Mouse (Mus musculus) heart, embryonic 10.5 days (tissue): ENCODE results near the gene Cdk9. TPM values are rescaled to one million over a fixed set of nuclear protein-coding genes. Genes with fewer than 3 reads are reported as not detected.

Experiments used
- DNase-seq: peaks from one replicate; pipeline ENCODE4 v3.0.0-alpha.2; 2017; ENCODE audit warnings: low spot score
- H3K27ac ChIP-seq: fragments of 300-500 bp; sonication (generic); 2 replicates; pipeline ENCODE4 v1.5.1; 2016; ENCODE audit warnings: mild to moderate bottlenecking
- H3K27me3 ChIP-seq: fragments of 300-500 bp; sonication (generic); 2 replicates; pipeline ENCODE4 v1.6.1; 2016; ENCODE audit warnings: mild to moderate bottlenecking; ENCODE audit not compliant: poor library complexity, insufficient read depth, severe bottlenecking
- H3K36me3 ChIP-seq: fragments of 300-500 bp; sonication (generic); 2 replicates; pipeline ENCODE4 v1.6.1; 2016; ENCODE audit warnings: mild to moderate bottlenecking, moderate library complexity
- H3K4me1 ChIP-seq: fragments of 300-500 bp; sonication (generic); 2 replicates; pipeline ENCODE4 v1.6.1; 2016; ENCODE audit warnings: mild to moderate bottlenecking
- H3K4me3 ChIP-seq: fragments of 300-500 bp; sonication (generic); 2 replicates; pipeline ENCODE4 v1.5.1; 2016; ENCODE audit warnings: mild to moderate bottlenecking, moderate library complexity
- H3K9me3 ChIP-seq: fragments of 300-500 bp; sonication (generic); 2 replicates; pipeline ENCODE4 v1.6.1; 2016; ENCODE audit warnings: mild to moderate bottlenecking, moderate library complexity
- WGBS: fragments of 180-500 bp; shearing (Covaris S2); methylation state at CpG from one replicate; pipeline ENCODE4 v1.1.7; 2016; 5-methylcytosine and 5-hydroxymethylcytosine counted together
- polyA plus RNA-seq: library from polyadenylated mRNA; unstranded; fragments of >200 nt; fragmentation: Nextera tagmentation; extraction: Ambion mirVana; gene quantifications from 2 replicates; pipeline ENCODE4 v1.2.1, GENCODE M21; 2016

Gene Cdk9
- polyA plus RNA-seq, 1 experiment from 2014 or later, result 115 TPM

- H3K36me3 ChIP-seq, result no peaks in the 10 kb centered on the region
- no peak for DNase-seq
- peak overlapping the region; percentile 59 for H3K4me3 ChIP-seq
- peaks cover 49% of the 10 kb centered on the region for H3K4me1 ChIP-seq
- no peaks in the 10 kb centered on the region for H3K9me3 ChIP-seq
- peak overlapping the region; percentile 78 for H3K27ac ChIP-seq
- WGBS, result 67% methylated on average over 4 of the region's 4 CpGs
- 0 out of 2 replicates have a peak, but pooled peaks cover 5% of the 10 kb centered on the region for H3K27me3 ChIP-seq
Measured at GRCm38 (mm10) chr2:32729547-32729946, 16.7 kb upstream of the Cdk9 start.

GRCm38 (mm10) chr2:32728463-32728862 lies 15.6 kb upstream of the Cdk9 start:
- peak overlapping the region; percentile 73 for H3K27ac ChIP-seq
- WGBS, result 30% methylated on average over 7 of the region's 7 CpGs

GRCm38 (mm10) chr2:32727435-32727834 lies 14.6 kb upstream of the Cdk9 start:
- Histone ChIP-seq H3K27ac (peak overlapping the region; percentile 73), H3K9me3 (no peaks in the 10 kb centered on the region), H3K36me3 (no peaks in the 10 kb centered on the region), H3K4me3 (peak overlapping the region; percentile 59), H3K27me3 (0 out of 2 replicates have a peak, but pooled peaks cover 5% of the 10 kb centered on the region), H3K4me1 (peaks cover 37% of the 10 kb centered on the region)
- DNase-seq, result peak; percentile 98
- WGBS, result 0% methylated on average over 16 of the region's 16 CpGs

More at GRCm38 (mm10) chr2:32728463-32728862, 15.6 kb upstream of the Cdk9 start:
- Histone ChIP-seq H3K4me1 (peaks cover 41% of the 10 kb centered on the region), H3K4me3 (peak overlapping the region; percentile 59), H3K9me3 (no peaks in the 10 kb centered on the region), H3K27me3 (0 out of 2 replicates have a peak, but pooled peaks cover 5% of the 10 kb centered on the region), H3K36me3 (no peaks in the 10 kb centered on the region)
- no peak for DNase-seq

- Histone ChIP-seq H3K27ac (no peak overlapping the region), H3K9me3 (no peaks in the 10 kb centered on the region), H3K27me3 (no peaks in the 10 kb centered on the region), H3K36me3 (no peaks in the 10 kb centered on the region), H3K4me1 (peaks cover 35% of the 10 kb centered on the region), H3K4me3 (no peak overlapping the region)
- no peak for DNase-seq
- WGBS, result 77% methylated on average over 16 of the region's 16 CpGs
Measured at GRCm38 (mm10) chr2:32724832-32725790, 12.2 kb upstream of the Cdk9 start.

GRCm38 (mm10) chr2:32724149-32724548 lies 11.3 kb upstream of the Cdk9 start:
- WGBS, result 64% methylated on average over 4 of the region's 4 CpGs
- Histone ChIP-seq H3K27me3 (no peaks in the 10 kb centered on the region), H3K27ac (no peak overlapping the region), H3K4me3 (no peak overlapping the region), H3K9me3 (no peaks in the 10 kb centered on the region), H3K36me3 (no peaks in the 10 kb centered on the region), H3K4me1 (peaks cover 29% of the 10 kb centered on the region)
- DNase-seq, result no peak

- WGBS, result 78% methylated on average over 3 of the region's 3 CpGs
- Histone ChIP-seq H3K4me1 (peaks cover 28% of the 10 kb centered on the region), H3K27me3 (no peaks in the 10 kb centered on the region), H3K4me3 (no peak overlapping the region), H3K36me3 (no peaks in the 10 kb centered on the region), H3K27ac (no peak overlapping the region), H3K9me3 (no peaks in the 10 kb centered on the region)
- no peak for DNase-seq
Measured at GRCm38 (mm10) chr2:32722581-32722980, 9.7 kb upstream of the Cdk9 start.

GRCm38 (mm10) chr2:32722046-32722445 lies 9.2 kb upstream of the Cdk9 start:
- 49% methylated on average over 6 of the region's 6 CpGs for WGBS
- Histone ChIP-seq H3K4me3 (0 out of 2 replicates have a peak overlapping the region, but pooled peaks have one; percentile 12), H3K9me3 (no peaks in the 10 kb centered on the region), H3K4me1 (peaks cover 27% of the 10 kb centered on the region), H3K27me3 (no peaks in the 10 kb centered on the region), H3K27ac (peak overlapping the region; percentile 31), H3K36me3 (no peaks in the 10 kb centered on the region)
- DNase-seq, result no peak

- Histone ChIP-seq H3K27ac (peak within 1 kb of the TSS; percentile 57), H3K27me3 (no peaks in the 10 kb centered on the region), H3K4me1 (peaks cover 27% of the 10 kb centered on the region), H3K9me3 (no peaks in the 10 kb centered on the region), H3K36me3 (no peaks in the 10 kb centered on the region), H3K4me3 (0 out of 2 replicates have a peak within 1 kb of the TSS, but pooled peaks have one; percentile 13)
- DNase-seq, result no peak
- 36% methylated on average over 8 of the region's 8 CpGs for WGBS
Measured at GRCm38 (mm10) chr2:32720681-32721229, 7.9 kb upstream of the Cdk9 start, which contains the start of gene Sh2d3c. TSS of gene Sh2d3c (plus strand) at chr2:32721055.

GRCm38 (mm10) chr2:32720053-32720452 lies 7.2 kb upstream of the Cdk9 start:
- no peaks in the 10 kb centered on the region for H3K27me3 ChIP-seq
- peaks cover 31% of the 10 kb centered on the region for H3K4me1 ChIP-seq
- H3K4me3 ChIP-seq, result no peak overlapping the region
- H3K27ac ChIP-seq, result no peak overlapping the region; the same call in 1 of the 2 replicates
- no peaks in the 10 kb centered on the region for H3K36me3 ChIP-seq
- H3K9me3 ChIP-seq, result no peaks in the 10 kb centered on the region
- DNase-seq, result no peak
- 86% methylated on average over 3 of the region's 3 CpGs for WGBS

- 62% methylated on average over 9 of the region's 9 CpGs for whole genome bisulfite sequencing
Measured at GRCm38 (mm10) chr2:32718761-32719160, 5.9 kb upstream of the Cdk9 start.

GRCm38 (mm10) chr2:32714987-32715425 lies 2.1 kb upstream of the Cdk9 start:
- Histone ChIP-seq H3K36me3 (peaks cover 13% of the 10 kb centered on the region), H3K9me3 (no peaks in the 10 kb centered on the region), H3K27ac (peak overlapping the region; percentile 98), H3K27me3 (no peaks in the 10 kb centered on the region), H3K4me3 (peak overlapping the region; percentile 27), H3K4me1 (peaks cover 41% of the 10 kb centered on the region)
- DNase-seq, result no peak
- WGBS, result 29% methylated on average over 4 of the region's 4 CpGs

More at GRCm38 (mm10) chr2:32718761-32719160, 5.9 kb upstream of the Cdk9 start:
- Histone ChIP-seq H3K4me1 (peaks cover 44% of the 10 kb centered on the region), H3K4me3 (no peak overlapping the region), H3K9me3 (no peaks in the 10 kb centered on the region), H3K27ac (peak overlapping the region; percentile 52; the same call in 1 of the 2 replicates), H3K27me3 (no peaks in the 10 kb centered on the region), H3K36me3 (no peaks in the 10 kb centered on the region)
- DNase-seq, result no peak

- peaks cover 41% of the 10 kb centered on the region for H3K4me1 ChIP-seq
- no peak for DNase-seq
Measured at GRCm38 (mm10) chr2:32714117-32714986, 1.5 kb upstream of the Cdk9 start.

More at GRCm38 (mm10) chr2:32714117-32714986, 1.5 kb upstream of the Cdk9 start:
- Histone ChIP-seq H3K4me3 (peak overlapping the region; percentile 97), H3K27ac (peak overlapping the region; percentile 98), H3K9me3 (no peaks in the 10 kb centered on the region), H3K27me3 (no peaks in the 10 kb centered on the region), H3K36me3 (peaks cover 20% of the 10 kb centered on the region)
- WGBS, result 44% methylated on average over 11 of the region's 11 CpGs
